Mouse (Mus musculus): Measurements from ENCODE around the gene Med16. TPM values are rescaled to one million over a fixed set of nuclear protein-coding genes. Genes with fewer than 3 reads are reported as not detected.

Gene Med16
- total RNA-seq, 2 experiments from 2014 or later: 64.1 to 64.7 TPM

- no peak for DNase-seq (ENCODE audit: low spot score in 2 of 2)
Observed at GRCm38 (mm10) chr10:79862049-79862788, 46.5 kb downstream of the Med16 start.

- no peak for DNase-seq (ENCODE audit: low spot score in 2 of 2)
Observed at GRCm38 (mm10) chr10:79861230-79862048, 47.3 kb downstream of the Med16 start.

- no peak for DNase-seq (ENCODE audit: low spot score in 2 of 2)
Observed at GRCm38 (mm10) chr10:79860079-79860911, 48.4 kb downstream of the Med16 start.

GRCm38 (mm10) chr10:79859116-79859515 is 49.6 kb downstream of the Med16 start:
- DNase-seq (ENCODE audit: low spot score in 2 of 2): no peak

GRCm38 (mm10) chr10:79858416-79859074 is 50.2 kb downstream of the Med16 start:
- no peak for DNase-seq (ENCODE audit: low spot score in 2 of 2)

- DNase-seq (ENCODE audit: low spot score in 2 of 2): no peak
Observed at GRCm38 (mm10) chr10:79857894-79858293, 50.8 kb downstream of the Med16 start.

- DNase-seq (ENCODE audit: low spot score in 2 of 2): no peak
Observed at GRCm38 (mm10) chr10:79857452-79857811, 51.3 kb downstream of the Med16 start.

- DNase-seq (ENCODE audit: low spot score in 2 of 2): no peak
Observed at GRCm38 (mm10) chr10:79856704-79857451, 51.8 kb downstream of the Med16 start.

GRCm38 (mm10) chr10:79856280-79856679 is 52.4 kb downstream of the Med16 start:
- DNase-seq (ENCODE audit: low spot score in 2 of 2): no peak

GRCm38 (mm10) chr10:79855558-79856184 is 53.1 kb downstream of the Med16 start:
- DNase-seq (ENCODE audit: low spot score in 2 of 2): no peak

GRCm38 (mm10) chr10:79854801-79855541 is 53.8 kb downstream of the Med16 start:
- no peak for DNase-seq (ENCODE audit: low spot score in 2 of 2)

GRCm38 (mm10) chr10:79853860-79854795 is 54.6 kb downstream of the Med16 start, which contains the start of gene Ptbp1:
TSS of gene Ptbp1 (plus strand) at chr10:79854427.
- peak; percentile 93 to 99 for DNase-seq (ENCODE audit: low spot score in 2 of 2)

GRCm38 (mm10) chr10:79853392-79853791 is 55.3 kb downstream of the Med16 start:
- peak; percentile 95 to 96 for DNase-seq (ENCODE audit: low spot score in 2 of 2)

- no peak for DNase-seq (ENCODE audit: low spot score in 2 of 2)
Observed at GRCm38 (mm10) chr10:79852827-79853226, 55.9 kb downstream of the Med16 start.

GRCm38 (mm10) chr10:79852107-79852789 is 56.5 kb downstream of the Med16 start:
- no peak for DNase-seq (ENCODE audit: low spot score in 2 of 2)

- DNase-seq (ENCODE audit: low spot score in 2 of 2): no peak
Observed at GRCm38 (mm10) chr10:79851653-79852052, 57.1 kb downstream of the Med16 start.

- no peak for DNase-seq (ENCODE audit: low spot score in 2 of 2)
Observed at GRCm38 (mm10) chr10:79849941-79850628, 58.6 kb downstream of the Med16 start.

Data from adrenal gland, postnatal 4 days (tissue).